Comparison of ENCODE assay signal across 13 mouse cellular contexts in the genomic region with DNA sequence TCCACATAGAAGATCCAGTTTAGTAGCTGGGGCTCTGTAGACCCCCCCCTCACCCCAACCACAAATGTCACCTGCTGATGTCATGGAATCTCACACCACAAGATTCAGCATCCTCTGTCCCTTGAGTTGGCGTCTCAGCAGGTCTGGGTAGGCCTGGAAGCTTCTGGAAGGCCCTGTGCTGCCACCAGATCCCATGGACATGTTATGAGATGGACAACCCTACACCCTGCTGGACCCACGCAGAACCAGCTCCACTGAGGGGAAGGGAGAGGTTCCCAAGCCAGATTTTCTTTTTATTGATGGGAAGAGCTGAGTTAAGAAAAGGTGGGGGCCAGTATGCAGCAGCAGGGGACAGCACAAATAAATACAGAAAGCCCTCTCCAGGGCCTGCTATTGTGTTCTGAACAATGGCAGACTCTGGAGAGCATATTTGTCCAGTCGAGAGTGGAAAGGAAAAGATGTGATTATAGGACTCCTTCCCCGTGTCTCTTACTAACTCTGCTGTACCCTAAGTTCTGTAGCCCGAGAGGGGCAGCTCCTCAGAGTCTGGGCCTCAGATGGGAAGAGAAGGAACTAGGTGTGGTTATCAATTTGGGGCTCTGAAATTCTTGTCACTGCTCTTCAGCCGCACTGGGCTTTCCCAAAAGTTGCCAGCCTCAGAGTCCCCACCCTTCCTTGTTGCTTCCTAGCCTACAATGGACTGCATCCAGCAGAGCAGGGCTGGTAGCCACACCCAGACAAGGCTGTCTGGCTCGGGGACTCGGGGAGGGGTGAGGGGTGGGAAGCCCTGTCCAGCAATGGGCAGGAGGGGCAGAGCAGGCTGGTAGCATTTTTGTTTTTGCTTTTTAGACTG. TPM values are rescaled to one million over a fixed set of nuclear protein-coding genes. Genes with fewer than 3 reads are reported as not detected.
DNase-seq lines count a peak whose midpoint lies in the region; ATAC-seq and TF ChIP-seq lines count a peak whose summit lies in the region.
"Had no signal": no experiment of that assay in that cellular context is flagged by ENCODE, and none has a peak within 500 bp of the region (broad histone marks: within the 10 kb centered on the region; RNA-seq: fewer than 3 reads in every experiment).

No protein-coding gene starts in this region.

- no peaks in the 10 kb centered on the region for H3K27me3 ChIP-seq in forebrain, postnatal 0 days (ENCODE audit: insufficient read depth, low read length)
- H3K27me3 ChIP-seq in forebrain, embryonic 14.5 days (replicated peaks; ENCODE audit: control insufficient read depth, insufficient read depth, low read length): no peaks in the 10 kb centered on the region
- H3K27me3 ChIP-seq in kidney, embryonic 15.5 days: no peaks in the 10 kb centered on the region
- H3K27me3 ChIP-seq: forebrain, embryonic 13.5 days; hindbrain, embryonic 15.5 days; liver, embryonic 15.5 days had no signal

- 33% methylated on average over 8 of the region's 8 CpGs for WGBS in forebrain, postnatal 0 days
- 31% methylated on average over 8 of the region's 8 CpGs for WGBS in forebrain, embryonic 14.5 days
- WGBS in kidney, embryonic 15.5 days: 57% methylated on average over 8 of the region's 8 CpGs

- H3K27ac ChIP-seq in forebrain, postnatal 0 days (ENCODE audit: low read depth, low read length): no peak overlapping the region
- no peak overlapping the region for H3K27ac ChIP-seq in forebrain, embryonic 14.5 days (ENCODE audit: low read depth, low read length)
- H3K27ac ChIP-seq in kidney, embryonic 15.5 days: no peak overlapping the region
- H3K27ac ChIP-seq: forebrain, embryonic 13.5 days; hindbrain, embryonic 15.5 days; liver, embryonic 15.5 days had no signal

- H3K9me3 ChIP-seq in forebrain, postnatal 0 days (ENCODE audit: low read length): 0 out of 2 replicates have a peak, but pooled peaks cover 4% of the 10 kb centered on the region
- H3K9me3 ChIP-seq in forebrain, embryonic 14.5 days (replicated peaks; ENCODE audit: control insufficient read depth, low read length): no peaks in the 10 kb centered on the region
- no peaks in the 10 kb centered on the region; the same call in 1 of the 2 replicates for H3K9me3 ChIP-seq in kidney, embryonic 15.5 days (replicated peaks)
- H3K9me3 ChIP-seq: forebrain, embryonic 13.5 days; hindbrain, embryonic 15.5 days; liver, embryonic 15.5 days had no signal

- H3K4me2 ChIP-seq in forebrain, postnatal 0 days (ENCODE audit: low read depth): no peak overlapping the region
- no peak overlapping the region for H3K4me2 ChIP-seq in forebrain, embryonic 14.5 days (ENCODE audit: low read length)
- no peak overlapping the region for H3K4me2 ChIP-seq in kidney, embryonic 15.5 days
- H3K4me2 ChIP-seq: forebrain, embryonic 13.5 days; hindbrain, embryonic 15.5 days; liver, embryonic 15.5 days had no signal

- H3K4me1 ChIP-seq in forebrain, postnatal 0 days (ENCODE audit: insufficient read depth): no peaks in the 10 kb centered on the region
- no peaks in the 10 kb centered on the region for H3K4me1 ChIP-seq in forebrain, embryonic 14.5 days (ENCODE audit: control insufficient read depth, insufficient read depth, low read length)
- peaks cover 4% of the 10 kb centered on the region; the same call in 1 of the 2 replicates for H3K4me1 ChIP-seq in kidney, embryonic 15.5 days
- H3K4me1 ChIP-seq: forebrain, embryonic 13.5 days; hindbrain, embryonic 15.5 days; liver, embryonic 15.5 days had no signal

- TF ChIP-seq CTCF in forebrain, postnatal 0 days (IDR thresholded peaks at IDR 0.05; ENCODE audit: low read depth): no peak

- H3K9ac ChIP-seq in forebrain, postnatal 0 days: no peak overlapping the region
- H3K9ac ChIP-seq in forebrain, embryonic 14.5 days (ENCODE audit: low read length): no peak overlapping the region
- H3K9ac ChIP-seq in kidney, embryonic 15.5 days: no peak overlapping the region
- H3K9ac ChIP-seq: forebrain, embryonic 13.5 days; hindbrain, embryonic 15.5 days; liver, embryonic 15.5 days had no signal

- H3K36me3 ChIP-seq in forebrain, postnatal 0 days (ENCODE audit: insufficient read depth): no peaks in the 10 kb centered on the region
- H3K36me3 ChIP-seq in forebrain, embryonic 14.5 days (ENCODE audit: control insufficient read depth, insufficient read depth, low read length): no peaks in the 10 kb centered on the region
- no peaks in the 10 kb centered on the region for H3K36me3 ChIP-seq in kidney, embryonic 15.5 days
- H3K36me3 ChIP-seq: hindbrain, embryonic 15.5 days; liver, embryonic 15.5 days had no signal

- no peak for DNase-seq in forebrain, postnatal 0 days
- no peak for DNase-seq in forebrain, embryonic 14.5 days (ENCODE audit: low spot score)
- peak; percentile 42 to 46 for DNase-seq in kidney, postnatal 36 days
- peak; percentile 58 for DNase-seq in heart, adult 8-10 months (ENCODE audit: low spot score)
- peak; percentile 76 for DNase-seq in lung, postnatal 10 days
- no peak for DNase-seq in T-cell, adult 2 months (ENCODE audit: low spot score)
- no peak for DNase-seq in layer of hippocampus, adult 11-12 months (ENCODE audit: low spot score)
- DNase-seq: layer of hippocampus, postnatal 36 days had no signal

- 0 out of 2 replicates have a peak, but pooled peaks have one; percentile 19 for ATAC-seq in forebrain, postnatal 0 days
- no peak for ATAC-seq in forebrain, embryonic 14.5 days
- no peak for ATAC-seq in kidney, embryonic 15.5 days (replicated peaks; ENCODE audit: low FRiP score)
- ATAC-seq: forebrain, embryonic 13.5 days had no signal

- H3K4me3 ChIP-seq in forebrain, postnatal 0 days (ENCODE audit: low read depth, low read length): no peak overlapping the region
- H3K4me3 ChIP-seq in forebrain, embryonic 14.5 days (ENCODE audit: low read depth, low read length): no peak overlapping the region
- no peak overlapping the region for H3K4me3 ChIP-seq in kidney, embryonic 15.5 days (replicated peaks)
- H3K4me3 ChIP-seq: forebrain, embryonic 13.5 days; hindbrain, embryonic 15.5 days; liver, embryonic 15.5 days had no signal

RNA-seq across cellular contexts. Expression of a gene that starts 20.5 kb away (rescaled TPM):
- 11.6 and 12.7 TPM in 2 replicates for total RNA-seq in forebrain, postnatal 0 days (2014; rRNA removed)
- polyA plus RNA-seq in forebrain, postnatal 0 days (2015; fragmentation: Nextera tagmentation; extraction: Ambion mirVana): 8.5 and 10.1 TPM in 2 replicates
- 4.9 and 7.9 TPM in 2 replicates for polyA plus RNA-seq in forebrain, embryonic 14.5 days (2014; fragmentation: Nextera tagmentation; extraction: Ambion mirVana)
- 16.8 and 18.3 TPM in 2 replicates for polyA plus RNA-seq in kidney, embryonic 15.5 days (2015; fragmentation: Nextera tagmentation; extraction: Ambion mirVana)
- 1 to 10 TPM; 2.8 to 4.4 (median 3.5) TPM for total RNA-seq in heart, adult 8-10 months (2022)
- total RNA-seq: monocyte, adult 5-6 weeks had no signal

Comparison
In these comparisons a context has a peak if more than half of its experiments do, and no peak if none do; other contexts are left out.
1. DNase-seq: peak in kidney, postnatal 36 days (2 of 2), heart, adult 8-10 months (single experiment) and lung, postnatal 10 days (single experiment); none in forebrain, postnatal 0 days (single experiment), forebrain, embryonic 14.5 days (single experiment), T-cell, adult 2 months (single experiment) and layer of hippocampus, adult 11-12 months (single experiment).